Mouse (Mus musculus) heart, adult 9 months (tissue): ENCODE measurements around the gene Tbc1d23.
"Not testable (repeated sequence)": the region's sequence is repeated elsewhere in the genome, so short reads cannot be mapped to it uniquely, and the experiment has no call there.

Source experiments
- DNase-seq, 2 experiments: peaks; one replicate each; pipeline ENCODE4 v3.0.0; 2022; ENCODE audit warnings: low spot score in 2 of 2

Gene Tbc1d23

GRCm38 (mm10) chr16:57220361-57220760 is 10.9 kb downstream of the Tbc1d23 start:
- no peak for DNase-seq

GRCm38 (mm10) chr16:57215957-57216356 is 15.3 kb downstream of the Tbc1d23 start:
- DNase-seq, result peak in 1 of 2 experiments; percentile 17

- no peak for DNase-seq
Measured at GRCm38 (mm10) chr16:57211037-57211436, 20.3 kb downstream of the Tbc1d23 start.

GRCm38 (mm10) chr16:57208342-57208741 is 23.0 kb downstream of the Tbc1d23 start:
- no peak for DNase-seq

- no peak for DNase-seq
Measured at GRCm38 (mm10) chr16:57197281-57197680, 34.0 kb downstream of the Tbc1d23 start.

GRCm38 (mm10) chr16:57196590-57196989 is 34.7 kb downstream of the Tbc1d23 start:
- no peak for DNase-seq

GRCm38 (mm10) chr16:57191214-57191613 is 40.1 kb downstream of the Tbc1d23 start:
- DNase-seq, result no peak

- no peak for DNase-seq
Measured at GRCm38 (mm10) chr16:57190390-57190789, 40.9 kb downstream of the Tbc1d23 start.

GRCm38 (mm10) chr16:57189493-57189892 is 41.8 kb downstream of the Tbc1d23 start:
- peak in 1 of 2 experiments; percentile 21 for DNase-seq

GRCm38 (mm10) chr16:57186618-57187017 is 44.7 kb downstream of the Tbc1d23 start:
- no peak for DNase-seq

GRCm38 (mm10) chr16:57182037-57182436 is 49.3 kb downstream of the Tbc1d23 start:
- DNase-seq, result no peak

GRCm38 (mm10) chr16:57181180-57181579 is 50.1 kb downstream of the Tbc1d23 start:
- DNase-seq, result peak; percentile 48 to 59

- DNase-seq, result no peak
Measured at GRCm38 (mm10) chr16:57177664-57178063, 53.6 kb downstream of the Tbc1d23 start.

GRCm38 (mm10) chr16:57177254-57177653 is 54.0 kb downstream of the Tbc1d23 start:
- peak in 1 of 2 experiments; percentile 19 for DNase-seq

GRCm38 (mm10) chr16:57176276-57176675 is 55.0 kb downstream of the Tbc1d23 start:
- no peak for DNase-seq

GRCm38 (mm10) chr16:57175751-57176150 is 55.6 kb downstream of the Tbc1d23 start:
- no peak for DNase-seq

GRCm38 (mm10) chr16:57174480-57174879 is 56.8 kb downstream of the Tbc1d23 start:
- DNase-seq, result not testable (repeated sequence)

GRCm38 (mm10) chr16:57171570-57171969 is 59.7 kb downstream of the Tbc1d23 start:
- no peak for DNase-seq

GRCm38 (mm10) chr16:57171161-57171560 is 60.1 kb downstream of the Tbc1d23 start:
- DNase-seq, result no peak

- DNase-seq, result no peak
Measured at GRCm38 (mm10) chr16:57168236-57168635, 63.1 kb downstream of the Tbc1d23 start.

GRCm38 (mm10) chr16:57167514-57167912 is 63.8 kb downstream of the Tbc1d23 start:
- no peak for DNase-seq

- peak; percentile 94 for DNase-seq
Measured at GRCm38 (mm10) chr16:57166611-57167513, 64.4 kb downstream of the Tbc1d23 start, which contains the start of gene Nit2. Gene Nit2 (minus strand): TSS chr16:57167341.

- DNase-seq, result no peak
Measured at GRCm38 (mm10) chr16:57166086-57166485, 65.2 kb downstream of the Tbc1d23 start.
